ENCODE assay signal across 26 mouse cellular contexts in genomic region chr17:43403851-43404250, GRCm38 (mm10). TPM values are rescaled to one million over a fixed set of nuclear protein-coding genes. Genes with fewer than 3 reads are reported as not detected.
"Had no signal": no experiment of that assay in that cellular context is flagged by ENCODE, and none has a peak within 500 bp of the region (broad histone marks: within the 10 kb centered on the region; RNA-seq: fewer than 3 reads in every experiment).

No protein-coding gene starts in this region.

- H3K4me1 ChIP-seq: hindbrain, embryonic 13.5 days; hindbrain, embryonic 15.5 days; limb, embryonic 10.5 days; limb, embryonic 12.5 days; liver, embryonic 13.5 days had no signal

- H3K9ac ChIP-seq: heart, embryonic 13.5 days; heart, embryonic 15.5 days; hindbrain, embryonic 13.5 days; hindbrain, embryonic 15.5 days; kidney, embryonic 15.5 days; limb, embryonic 12.5 days; liver, embryonic 13.5 days had no signal

- H3K27ac ChIP-seq: heart, adult 2 months; heart, embryonic 13.5 days; heart, embryonic 15.5 days; hindbrain, embryonic 13.5 days; hindbrain, embryonic 15.5 days; hindbrain, postnatal 0 days; kidney, embryonic 15.5 days; kidney, postnatal 0 days; layer of hippocampus, adult 2 months; left cerebral cortex, adult 2 months; limb, embryonic 10.5 days; limb, embryonic 12.5 days; liver, embryonic 13.5 days had no signal

- H3K9me3 ChIP-seq: heart, embryonic 13.5 days; heart, embryonic 15.5 days; hindbrain, embryonic 13.5 days; hindbrain, embryonic 15.5 days; kidney, embryonic 15.5 days; limb, embryonic 10.5 days; limb, embryonic 12.5 days; liver, embryonic 13.5 days had no signal

- H3K27me3 ChIP-seq: heart, embryonic 15.5 days; hindbrain, embryonic 13.5 days; hindbrain, embryonic 15.5 days; kidney, embryonic 15.5 days; limb, embryonic 12.5 days; liver, embryonic 13.5 days had no signal

- H3K36me3 ChIP-seq: heart, embryonic 13.5 days; heart, embryonic 15.5 days; hindbrain, embryonic 13.5 days; hindbrain, embryonic 15.5 days; kidney, embryonic 15.5 days; limb, embryonic 10.5 days; limb, embryonic 12.5 days; liver, embryonic 13.5 days had no signal

- H3K4me3 ChIP-seq: heart, adult 2 months; heart, embryonic 13.5 days; heart, embryonic 15.5 days; hindbrain, embryonic 13.5 days; hindbrain, embryonic 15.5 days; kidney, embryonic 15.5 days; layer of hippocampus, adult 2 months; left cerebral cortex, adult 2 months; limb, embryonic 10.5 days; limb, embryonic 12.5 days; liver, embryonic 13.5 days had no signal

- H3K4me2 ChIP-seq: heart, embryonic 11.5 days; heart, embryonic 13.5 days; heart, embryonic 15.5 days; hindbrain, embryonic 13.5 days; hindbrain, embryonic 15.5 days; kidney, embryonic 15.5 days; limb, embryonic 12.5 days; liver, embryonic 11.5 days; liver, embryonic 13.5 days had no signal

- ATAC-seq: hindbrain, postnatal 0 days had no signal

- DNase-seq: gastrocnemius, postnatal 14 days; gastrocnemius, postnatal 36 days; heart, adult 2 months; heart, postnatal 14 days; heart, postnatal 36 days; kidney, adult 11 months; kidney, adult 2 months; kidney, adult 9 months; kidney, postnatal 25 days; kidney, postnatal 4 days; liver; liver, embryonic 13.5 days had no signal

RNA-seq across cellular contexts. Expression of gene Adgrf5, which starts 43.6 kb away (rescaled TPM):
- total RNA-seq: hematopoietic stem cell, adult 5-6 weeks had no signal
